Mouse (Mus musculus) liver, embryonic 15.5 days (tissue): ENCODE data around the gene Tenm4. TPM values are rescaled to one million over a fixed set of nuclear protein-coding genes. Genes with fewer than 3 reads are reported as not detected.

ENCODE experiments used
- ATAC-seq: fragments of 200-750 bp; cut with Nextera tagmentation; 2 replicates; pipeline ENCODE4 v1.8.0; 2017; ENCODE audit warnings: moderate number of reproducible peaks, mild to moderate bottlenecking, moderate library complexity; ENCODE audit not compliant: insufficient read depth
- H3K27ac ChIP-seq: fragments of 300-500 bp; sonication (generic); replicated peaks from 2 replicates; pipeline ENCODE4 v1.5.1; 2015; ENCODE audit warnings: mild to moderate bottlenecking, inconsistent platforms
- H3K27me3 ChIP-seq: fragments of 300-500 bp; sonication (generic); 2 replicates; pipeline ENCODE4 v1.6.1; 2015; ENCODE audit warnings: mild to moderate bottlenecking, inconsistent platforms
- H3K36me3 ChIP-seq: fragments of 300-500 bp; sonication (generic); replicated peaks from 2 replicates; pipeline ENCODE4 v1.6.1; 2015; ENCODE audit warnings: moderate library complexity, mild to moderate bottlenecking, inconsistent platforms
- H3K4me1 ChIP-seq: fragments of 300-500 bp; sonication (generic); replicated peaks from 2 replicates; pipeline ENCODE4 v1.6.1; 2015; ENCODE audit warnings: inconsistent platforms
- H3K4me2 ChIP-seq: fragments of 300-500 bp; sonication (generic); 2 replicates; pipeline ENCODE4 v1.6.1; 2015; ENCODE audit warnings: moderate library complexity, mild to moderate bottlenecking, inconsistent platforms
- H3K4me3 ChIP-seq: fragments of 300-500 bp; sonication (generic); replicated peaks from 2 replicates; pipeline ENCODE4 v1.5.1; 2015; ENCODE audit warnings: mild to moderate bottlenecking, inconsistent platforms
- H3K9ac ChIP-seq: fragments of 300-500 bp; sonication (generic); 2 replicates; pipeline ENCODE4 v1.6.1; 2015; ENCODE audit warnings: moderate library complexity, mild to moderate bottlenecking, inconsistent platforms
- H3K9me3 ChIP-seq: fragments of 300-500 bp; sonication (generic); replicated peaks from 2 replicates; pipeline ENCODE4 v1.6.1; 2016; ENCODE audit warnings: inconsistent platforms
- WGBS: fragments of 180-500 bp; shearing (Covaris S2); methylation state at CpG from one replicate; pipeline ENCODE4 v1.1.7; 2015; ENCODE audit warnings: mixed read lengths; ENCODE audit not compliant: insufficient replicate concordance; 5-methylcytosine and 5-hydroxymethylcytosine counted together
- polyA plus RNA-seq: library from polyadenylated mRNA; unstranded; fragments of >200 nt; fragmentation: Nextera tagmentation; extraction: Ambion mirVana; gene quantifications from 2 replicates; pipeline ENCODE4 v1.2.1, GENCODE M21; 2015

Gene Tenm4
- polyA plus RNA-seq, 1 experiment from 2014 or later: 0.69 TPM

- Histone ChIP-seq H3K27me3 (no peaks in the 10 kb centered on the region), H3K27ac (no peak overlapping the region), H3K9me3 (no peaks in the 10 kb centered on the region), H3K9ac (no peak overlapping the region), H3K4me2 (no peak overlapping the region), H3K36me3 (no peaks in the 10 kb centered on the region), H3K4me3 (no peak overlapping the region), H3K4me1 (peaks cover 18% of the 10 kb centered on the region)
- 61% methylated on average over 4 of the region's 4 CpGs for WGBS
- no peak for ATAC-seq
Observed at GRCm38 (mm10) chr7:96772966-96773365, 601.9 kb downstream of the Tenm4 start.

GRCm38 (mm10) chr7:96773585-96774225 lies 602.7 kb downstream of the Tenm4 start:
- Histone ChIP-seq H3K27me3 (no peaks in the 10 kb centered on the region), H3K4me1 (peaks cover 26% of the 10 kb centered on the region), H3K4me3 (no peak overlapping the region), H3K36me3 (no peaks in the 10 kb centered on the region), H3K4me2 (no peak overlapping the region), H3K27ac (no peak overlapping the region), H3K9ac (no peak overlapping the region), H3K9me3 (no peaks in the 10 kb centered on the region)
- no peak for ATAC-seq
- WGBS: 70% methylated on average over 17 of the region's 17 CpGs

GRCm38 (mm10) chr7:96775080-96775486 lies 604.0 kb downstream of the Tenm4 start:
- Histone ChIP-seq H3K27ac (no peak overlapping the region), H3K36me3 (no peaks in the 10 kb centered on the region), H3K9ac (no peak overlapping the region), H3K4me2 (no peak overlapping the region), H3K9me3 (no peaks in the 10 kb centered on the region), H3K4me3 (no peak overlapping the region), H3K27me3 (no peaks in the 10 kb centered on the region), H3K4me1 (peaks cover 40% of the 10 kb centered on the region)
- ATAC-seq: no peak
- WGBS: 67% methylated on average over 6 of the region's 6 CpGs

GRCm38 (mm10) chr7:96777938-96778600 lies 607.0 kb downstream of the Tenm4 start:
- Histone ChIP-seq H3K4me3 (no peak overlapping the region), H3K27ac (peak overlapping the region; percentile 95)
- WGBS: 52% methylated on average over 8 of the region's 8 CpGs

GRCm38 (mm10) chr7:96778601-96778969 lies 607.5 kb downstream of the Tenm4 start:
- Histone ChIP-seq H3K4me1 (peaks cover 68% of the 10 kb centered on the region), H3K36me3 (no peaks in the 10 kb centered on the region), H3K4me2 (peak overlapping the region; percentile 63), H3K27me3 (no peaks in the 10 kb centered on the region), H3K4me3 (no peak overlapping the region), H3K9ac (peak overlapping the region; percentile 30; the same call in 1 of the 2 replicates), H3K27ac (peak overlapping the region; percentile 95), H3K9me3 (no peaks in the 10 kb centered on the region)
- 13% methylated on average over 3 of the region's 3 CpGs for WGBS
- peak; percentile 69 for ATAC-seq

More at GRCm38 (mm10) chr7:96777938-96778600, 607.0 kb downstream of the Tenm4 start:
- Histone ChIP-seq H3K9me3 (no peaks in the 10 kb centered on the region), H3K4me2 (peak overlapping the region; percentile 63), H3K27me3 (no peaks in the 10 kb centered on the region), H3K9ac (peak overlapping the region; percentile 30; the same call in 1 of the 2 replicates), H3K4me1 (peaks cover 68% of the 10 kb centered on the region), H3K36me3 (no peaks in the 10 kb centered on the region)
- peak; percentile 82 for ATAC-seq

- WGBS: 26% methylated on average over 1 of the region's 1 CpGs
- Histone ChIP-seq H3K9me3 (no peaks in the 10 kb centered on the region), H3K27me3 (no peaks in the 10 kb centered on the region), H3K4me2 (peak overlapping the region; percentile 57), H3K4me3 (no peak overlapping the region), H3K27ac (peak overlapping the region; percentile 95), H3K9ac (no peak overlapping the region; the same call in 1 of the 2 replicates), H3K36me3 (no peaks in the 10 kb centered on the region), H3K4me1 (peaks cover 63% of the 10 kb centered on the region)
- peak; percentile 27 for ATAC-seq
Observed at GRCm38 (mm10) chr7:96780556-96780955, 609.5 kb downstream of the Tenm4 start.

- 13% methylated on average over 6 of the region's 6 CpGs for WGBS
- H3K27ac ChIP-seq: peak overlapping the region; percentile 95
- no peaks in the 10 kb centered on the region for H3K9me3 ChIP-seq
- H3K4me1 ChIP-seq: peaks cover 63% of the 10 kb centered on the region
- peak overlapping the region; percentile 57 for H3K4me2 ChIP-seq
- peaks cover 4% of the 10 kb centered on the region; the same call in 1 of the 2 replicates for H3K27me3 ChIP-seq
- H3K4me3 ChIP-seq: no peak overlapping the region; the same call in 1 of the 2 replicates
- ATAC-seq: peak; percentile 91
- H3K36me3 ChIP-seq: no peaks in the 10 kb centered on the region
- peak overlapping the region; percentile 24 for H3K9ac ChIP-seq
Observed at GRCm38 (mm10) chr7:96781068-96781467, 610.0 kb downstream of the Tenm4 start.

- Histone ChIP-seq H3K4me1 (peaks cover 56% of the 10 kb centered on the region), H3K9me3 (no peaks in the 10 kb centered on the region), H3K27ac (peak overlapping the region; percentile 95), H3K9ac (no peak overlapping the region), H3K4me3 (no peak overlapping the region), H3K36me3 (no peaks in the 10 kb centered on the region), H3K27me3 (peaks cover 15% of the 10 kb centered on the region; the same call in 1 of the 2 replicates), H3K4me2 (no peak overlapping the region)
- WGBS: 65% methylated on average over 4 of the region's 4 CpGs
- no peak for ATAC-seq
Observed at GRCm38 (mm10) chr7:96782686-96783085, 611.6 kb downstream of the Tenm4 start.

- WGBS: 79% methylated on average over 9 of the region's 9 CpGs
- Histone ChIP-seq H3K9me3 (no peaks in the 10 kb centered on the region), H3K4me2 (no peak overlapping the region), H3K36me3 (no peaks in the 10 kb centered on the region), H3K4me3 (no peak overlapping the region), H3K27me3 (peaks cover 43% of the 10 kb centered on the region), H3K9ac (no peak overlapping the region), H3K27ac (no peak overlapping the region), H3K4me1 (peaks cover 25% of the 10 kb centered on the region)
- ATAC-seq: no peak
Observed at GRCm38 (mm10) chr7:96785808-96786207, 614.8 kb downstream of the Tenm4 start.

GRCm38 (mm10) chr7:96786262-96787044 lies 615.4 kb downstream of the Tenm4 start:
- Histone ChIP-seq H3K9ac (no peak overlapping the region), H3K9me3 (no peaks in the 10 kb centered on the region), H3K36me3 (no peaks in the 10 kb centered on the region), H3K27ac (no peak overlapping the region), H3K4me1 (peaks cover 21% of the 10 kb centered on the region), H3K4me3 (no peak overlapping the region), H3K4me2 (no peak overlapping the region), H3K27me3 (peaks cover 49% of the 10 kb centered on the region)
- WGBS: 62% methylated on average over 5 of the region's 5 CpGs
- no peak for ATAC-seq

GRCm38 (mm10) chr7:96788135-96788534 lies 617.1 kb downstream of the Tenm4 start:
- peaks cover 4% of the 10 kb centered on the region for H3K4me1 ChIP-seq
- H3K27me3 ChIP-seq: peaks cover 64% of the 10 kb centered on the region
- no peak for ATAC-seq
- WGBS: 56% methylated on average over 4 of the region's 4 CpGs
- H3K9me3 ChIP-seq: no peaks in the 10 kb centered on the region
- no peak overlapping the region for H3K9ac ChIP-seq
- no peaks in the 10 kb centered on the region for H3K36me3 ChIP-seq
- no peak overlapping the region for H3K4me2 ChIP-seq
- no peak overlapping the region for H3K4me3 ChIP-seq
- H3K27ac ChIP-seq: no peak overlapping the region
